Mouse (Mus musculus): ENCODE data around the gene Kcnh6. TPM values are rescaled to one million over a fixed set of nuclear protein-coding genes. Genes with fewer than 3 reads are reported as not detected.

The Kcnh6 gene
- polyA plus RNA-seq, 1 experiment = not detected

DNA sequence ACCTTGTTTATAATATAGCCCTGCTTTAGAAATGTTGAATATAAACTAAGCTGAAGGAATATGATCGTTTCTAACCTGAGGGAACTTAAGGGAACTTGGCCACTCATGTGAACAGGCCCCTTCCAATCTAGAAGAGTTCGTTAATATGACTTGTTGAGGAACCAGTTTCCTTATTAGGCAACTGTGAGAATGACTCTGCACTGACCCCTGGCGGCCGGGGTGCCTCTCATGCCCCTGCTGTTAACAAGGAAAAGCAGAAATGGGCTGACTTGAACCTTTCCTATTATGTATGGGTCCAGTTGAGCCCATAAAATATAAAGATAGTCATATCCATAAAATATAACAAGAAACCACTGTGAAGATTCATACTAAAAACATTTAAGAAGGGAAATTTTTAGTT, 68.4 kb downstream of the Kcnh6 start:
- TF ChIP-seq GATA1 (IDR thresholded peaks at IDR 0.05; ENCODE audit: low read length) = no peak

Other genes with a start within 250 kb of the Kcnh6 start
- not detected in 2 replicates for gene Cyb561, start 54.8 kb upstream of the Kcnh6 start, polyA plus RNA-seq (2012)
- gene Ace, start 40.2 kb upstream of the Kcnh6 start, polyA plus RNA-seq (2012) = not detected in 2 replicates
- gene Ace3, start 13.4 kb upstream of the Kcnh6 start, polyA plus RNA-seq (2012) = not detected in 2 replicates
- gene Dcaf7, start 28.7 kb downstream of the Kcnh6 start, polyA plus RNA-seq (2012) = 37.1 and 91.6 TPM in 2 replicates
- gene Taco1, start 57.9 kb downstream of the Kcnh6 start, polyA plus RNA-seq (2012) = 19.8 and 20.1 TPM in 2 replicates
- gene Map3k3, start 76.5 kb downstream of the Kcnh6 start, polyA plus RNA-seq (2012) = 3.1 and 3.5 TPM in 2 replicates
- gene Gm10840, start 152.7 kb downstream of the Kcnh6 start, polyA plus RNA-seq (2012) = not detected in 2 replicates
- gene Limd2, start 152.7 kb downstream of the Kcnh6 start, polyA plus RNA-seq (2012) = 218 and 245 TPM in 2 replicates
- 34.1 and 40.1 TPM in 2 replicates for gene Strada, start 194.0 kb downstream of the Kcnh6 start, polyA plus RNA-seq (2012)
- 2.1 and 3.0 TPM in 2 replicates for gene Ccdc47, start 208.2 kb downstream of the Kcnh6 start, polyA plus RNA-seq (2012)
- gene Ddx42, start 208.8 kb downstream of the Kcnh6 start, polyA plus RNA-seq (2012) = 29.6 and 36.2 TPM in 2 replicates
- gene Ftsj3, start 248.0 kb downstream of the Kcnh6 start, polyA plus RNA-seq (2012) = 7.3 and 23.1 TPM in 2 replicates
- 54.4 and 72.5 TPM in 2 replicates for gene Psmc5, start 248.0 kb downstream of the Kcnh6 start, polyA plus RNA-seq (2012)